Mouse (Mus musculus) left cerebral cortex, postnatal 14 days (tissue): ENCODE measurements at regions not wholly inside any gene's neighbourhood (a gene's known extent, or its start where the extent isn't known, plus 50 kb on each side); places are given as distances from the start of the nearest gene placed in this dataset.

Source experiments
- DNase-seq, 2 experiments: peaks; one replicate each; pipeline ENCODE4 v3.0.0; 2021 to 2022; ENCODE audit warnings: low spot score in 2 of 2, mixed read lengths in 1 of 2
- intact Hi-C: fragments of 180-260 bp; cut with DNase I; formaldehyde crosslinking; loops from one replicate; pipeline ENCODE4 v1.15.1; 2025

- intact Hi-C loops: no loop called here
- no peak for DNase-seq
These were observed 637.9 kb upstream of the Cdh5 start for GRCm38 (mm10) chr8:103463557-103463956.

DNA sequence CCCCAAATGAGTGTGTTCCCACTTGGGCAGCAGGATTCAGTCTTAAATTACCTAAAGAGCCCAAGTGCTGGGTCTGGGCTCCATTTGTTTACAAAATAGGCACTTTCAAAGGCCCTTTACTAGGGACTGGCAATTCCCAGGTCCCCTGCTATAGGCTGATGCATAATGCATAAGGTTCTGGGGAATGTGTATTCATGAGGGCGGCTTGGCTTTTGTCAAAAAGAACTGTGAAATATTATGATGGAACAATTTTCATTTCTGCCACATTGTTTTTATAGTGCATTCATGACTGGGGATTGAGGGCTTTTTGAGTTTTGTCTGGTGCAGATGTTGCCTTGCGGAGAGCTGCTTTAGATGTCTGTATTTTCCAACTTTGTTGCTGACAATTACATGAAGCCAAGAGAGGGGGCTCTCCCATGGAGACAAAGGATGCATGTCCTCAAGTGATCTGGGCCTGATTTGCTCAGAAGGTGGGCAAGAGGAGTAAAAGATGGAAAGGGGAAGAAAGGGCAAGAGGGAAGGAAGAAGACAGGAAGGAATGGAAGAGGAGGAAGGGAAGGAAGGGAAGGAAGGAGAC, 636.6 kb upstream of the Cdh5 start:
- no peak for DNase-seq
- intact Hi-C loops: no loop called here

DNA sequence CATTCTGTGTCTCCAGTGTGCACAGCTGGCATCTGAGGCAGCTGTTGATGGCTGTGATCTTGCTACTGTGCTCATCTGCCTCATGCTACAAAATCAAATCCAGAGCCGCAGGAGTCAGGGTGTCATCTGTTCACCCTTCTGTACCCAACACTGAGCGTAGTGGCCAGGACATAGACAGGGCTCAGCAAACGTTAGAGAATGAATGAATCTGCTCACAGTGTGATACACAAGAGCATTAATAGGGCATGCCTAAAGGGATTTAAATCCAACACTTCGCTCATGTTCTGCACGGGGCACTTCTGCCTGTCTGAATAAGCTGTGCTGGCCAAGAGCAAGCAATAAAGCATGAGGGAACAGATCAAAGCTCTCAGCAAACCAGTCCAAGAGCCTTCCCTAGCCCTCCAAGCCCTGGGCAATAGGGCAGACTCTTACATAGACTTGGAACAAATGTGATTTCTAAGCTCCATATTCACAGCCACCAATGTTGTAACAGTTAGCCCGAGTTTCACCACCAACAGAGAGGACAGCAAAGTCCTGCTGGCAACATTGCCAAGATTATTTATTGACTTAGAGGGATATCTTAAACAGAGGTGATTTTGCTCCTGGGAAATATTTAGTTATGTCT, 633.8 kb upstream of the Cdh5 start:
- DNase-seq: no peak
- intact Hi-C loops: no loop called here

GRCm38 (mm10) chr8:103469049-103469448, 632.4 kb upstream of the Cdh5 start:
- DNase-seq: no peak
- intact Hi-C loops: no loop called here

DNA sequence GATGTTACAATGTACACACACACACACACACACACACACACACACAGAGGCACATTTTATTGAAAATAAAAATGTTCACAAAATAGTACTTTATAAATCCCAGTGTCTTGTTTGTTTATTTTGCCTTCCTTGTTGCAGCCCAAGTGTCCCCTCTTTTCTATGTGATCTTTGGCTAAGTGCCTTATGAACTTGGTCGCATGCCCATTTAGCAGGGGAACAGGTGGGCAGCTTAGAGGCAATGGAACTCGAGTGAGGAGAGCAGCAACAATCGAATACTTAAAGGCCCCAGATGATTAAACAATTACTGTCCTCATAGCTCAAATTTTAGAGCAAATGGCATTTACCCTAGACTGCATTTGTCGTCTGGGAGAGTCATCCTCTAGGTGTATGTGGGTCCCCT, 631.1 kb upstream of the Cdh5 start:
- no peak for DNase-seq
- intact Hi-C loops: no loop called here

- DNase-seq: peak; percentile 8 to 29
- intact Hi-C loops: no loop called here
These were observed 625.3 kb upstream of the Cdh5 start for GRCm38 (mm10) chr8:103475816-103476797.

GRCm38 (mm10) chr8:103482033-103482720, 619.2 kb upstream of the Cdh5 start:
- no peak for DNase-seq
- intact Hi-C loops: no loop called here

DNA sequence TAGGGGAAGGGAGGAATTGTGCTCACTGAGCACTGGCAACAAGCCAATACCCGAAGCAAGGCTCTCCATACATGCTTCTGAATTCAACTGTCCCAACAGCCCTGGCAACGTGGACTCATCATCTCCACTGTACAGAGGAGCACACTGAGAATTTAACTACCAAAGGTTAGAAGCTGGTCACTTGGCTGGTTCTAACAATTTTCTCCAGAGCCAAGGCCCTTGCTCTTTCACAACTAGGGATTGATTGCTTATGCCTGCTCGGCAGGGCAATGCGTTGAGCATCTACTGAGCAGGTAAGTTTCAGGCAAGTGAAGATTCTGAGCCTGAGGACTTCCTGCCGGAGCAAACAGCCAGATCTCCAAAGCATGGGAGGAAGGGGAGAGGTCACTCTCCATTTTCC, 616.0 kb upstream of the Cdh5 start:
- DNase-seq: no peak
- intact Hi-C loops: no loop called here

DNA sequence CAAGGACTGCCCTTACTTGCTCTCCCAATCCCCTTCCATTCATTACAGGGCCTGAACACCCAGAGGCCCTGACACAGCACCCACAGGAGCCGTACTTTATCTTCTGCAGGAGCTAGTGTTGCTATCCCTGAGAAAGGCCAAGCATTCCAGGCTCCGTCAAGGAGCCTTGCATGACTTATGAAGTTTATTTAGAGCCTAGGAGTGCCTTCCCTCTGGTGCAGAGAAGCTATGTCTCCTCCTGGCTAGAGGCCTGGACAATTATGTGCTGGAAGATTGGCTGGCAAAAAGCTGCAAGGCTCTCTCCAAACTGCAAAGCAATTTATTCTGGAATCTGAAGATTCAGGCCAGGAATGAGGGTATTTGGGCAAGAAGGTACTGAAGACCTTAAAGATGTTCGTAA, 612.0 kb upstream of the Cdh5 start:
- intact Hi-C loops: no loop called here

GRCm38 (mm10) chr8:103492914-103493517, 608.4 kb upstream of the Cdh5 start:
- intact Hi-C loops: no loop called here
- no peak for DNase-seq

More for the DNA sequence above, 612.0 kb upstream of the Cdh5 start:
- DNase-seq: no peak

- intact Hi-C loops: no loop called here
These were observed 607.4 kb upstream of the Cdh5 start for GRCm38 (mm10) chr8:103493932-103494493.

GRCm38 (mm10) chr8:103494670-103495069, 606.8 kb upstream of the Cdh5 start:
- DNase-seq: no peak
- intact Hi-C loops: no loop called here

More at GRCm38 (mm10) chr8:103493932-103494493, 607.4 kb upstream of the Cdh5 start:
- DNase-seq: no peak

DNA sequence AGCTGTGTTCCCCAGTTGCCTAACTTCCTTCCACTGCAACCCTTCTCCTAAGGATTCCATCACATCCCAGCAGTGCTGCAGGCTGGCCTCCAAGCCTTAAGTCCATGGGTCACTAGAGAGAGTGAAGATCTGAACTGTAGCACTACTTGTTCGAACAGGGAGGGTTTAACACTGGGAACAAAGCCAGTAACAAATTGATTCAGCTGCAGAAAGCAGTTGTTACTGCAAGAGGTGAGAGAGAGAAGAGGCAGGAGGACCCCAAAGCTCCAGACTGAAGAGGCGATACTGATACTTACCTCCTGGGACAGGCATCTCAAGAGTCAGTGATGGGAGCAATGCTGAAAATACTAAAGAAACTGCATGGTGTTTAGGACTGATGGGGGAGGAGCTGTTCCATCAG, 600.1 kb upstream of the Cdh5 start:
- DNase-seq: no peak
- intact Hi-C loops: no loop called here

- DNase-seq: no peak
- intact Hi-C loops: no loop called here
These were observed 598.2 kb upstream of the Cdh5 start for GRCm38 (mm10) chr8:103502991-103503767.

DNA sequence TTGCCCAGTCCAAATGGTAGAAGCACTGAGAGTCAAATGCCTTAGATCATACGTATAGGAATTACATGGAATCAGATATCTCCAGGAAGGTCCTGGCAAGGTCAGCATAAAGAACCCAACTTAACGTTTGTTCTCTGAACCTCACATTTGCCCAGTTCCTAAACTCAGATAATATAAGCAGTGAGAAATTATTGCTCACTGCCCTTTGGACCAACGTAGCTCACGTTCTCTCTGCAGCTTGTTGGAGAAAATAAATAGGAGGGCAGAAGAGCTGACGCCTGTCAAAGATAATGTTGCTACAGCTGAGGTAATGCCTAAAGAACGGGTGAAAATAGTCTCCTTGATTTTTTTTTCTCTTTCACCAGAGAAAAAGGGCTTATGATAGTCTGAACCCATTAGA, 595.1 kb upstream of the Cdh5 start:
- intact Hi-C loops: no loop called here
- DNase-seq: no peak

DNA sequence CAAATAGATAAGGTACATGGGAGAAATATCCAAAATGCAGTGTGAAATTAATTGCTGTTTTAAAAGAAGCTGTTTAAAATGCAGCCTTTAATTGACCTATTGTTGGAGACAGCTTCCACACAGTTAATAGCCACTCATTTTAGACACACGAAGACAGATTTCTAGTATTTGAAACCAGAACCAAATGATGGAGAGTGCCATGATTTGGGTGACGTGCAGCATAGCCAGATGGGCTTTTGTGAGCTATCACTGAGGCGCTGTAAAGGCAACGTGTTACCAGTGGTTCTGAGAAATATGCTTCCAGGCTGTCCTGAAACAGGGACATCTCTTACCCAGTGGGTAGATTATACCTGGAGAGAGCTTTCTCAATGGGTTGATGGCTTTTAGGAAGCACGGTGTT, 594.4 kb upstream of the Cdh5 start:
- intact Hi-C loops: no loop called here
- DNase-seq: no peak

- intact Hi-C loops: no loop called here
- no peak for DNase-seq
These were observed 581.1 kb upstream of the Cdh5 start for GRCm38 (mm10) chr8:103520141-103520866.

DNA sequence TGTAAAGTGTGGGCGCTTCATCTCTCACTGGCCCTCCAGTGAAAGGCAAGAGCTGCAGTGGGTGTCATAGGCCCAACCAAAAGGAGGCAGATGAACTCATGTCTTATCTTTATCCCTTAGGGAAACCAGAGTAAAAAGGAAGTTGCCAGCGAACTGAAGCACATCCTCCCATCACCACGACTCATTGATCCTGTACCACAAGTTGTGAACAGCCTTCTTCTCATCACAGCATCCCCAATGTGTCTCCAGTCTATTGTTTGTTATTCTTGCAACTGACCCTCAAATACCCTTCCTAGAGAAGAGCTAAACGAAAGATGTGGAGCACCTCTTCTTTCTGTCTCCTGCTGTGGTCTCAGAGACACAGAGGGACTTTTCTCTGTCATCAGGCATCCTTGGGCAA, 570.5 kb upstream of the Cdh5 start:
- intact Hi-C loops: no loop called here
- no peak for DNase-seq
